Mouse (Mus musculus) liver, embryonic 11.5 days (tissue): ENCODE measurements around the gene Ccdc82. TPM values are rescaled to one million over a fixed set of nuclear protein-coding genes. Genes with fewer than 3 reads are reported as not detected.

ENCODE experiments used
- ATAC-seq: fragments of 200-750 bp; cut with Nextera tagmentation; replicated peaks from 2 replicates; pipeline ENCODE4 v1.8.0; 2017; ENCODE audit warnings: moderate number of reproducible peaks, mild to moderate bottlenecking, moderate TSS enrichment, moderate library complexity; ENCODE audit not compliant: low FRiP score
- DNase-seq: peaks from one replicate; pipeline ENCODE4 v3.0.0-alpha.2; 2017; ENCODE audit warnings: low spot score
- H3K27ac ChIP-seq: fragments of 300-500 bp; sonication (generic); 2 replicates; pipeline ENCODE4 v1.5.1; 2014; ENCODE audit warnings: mild to moderate bottlenecking, low read depth, low read length, control low read depth
- H3K27me3 ChIP-seq: fragments of 300-500 bp; sonication (generic); replicated peaks from 2 replicates; pipeline ENCODE4 v1.6.1; 2014; ENCODE audit warnings: low read length, mixed read lengths; ENCODE audit not compliant: control insufficient read depth, insufficient read depth
- H3K36me3 ChIP-seq: fragments of 300-500 bp; sonication (generic); 2 replicates; pipeline ENCODE4 v1.6.1; 2014; ENCODE audit warnings: mild to moderate bottlenecking, low read length, moderate library complexity, mixed read lengths; ENCODE audit not compliant: control insufficient read depth, insufficient read depth
- H3K4me1 ChIP-seq: fragments of 300-500 bp; sonication (generic); replicated peaks from 2 replicates; pipeline ENCODE4 v1.6.1; 2014; ENCODE audit warnings: low read length, mixed read lengths; ENCODE audit not compliant: control insufficient read depth, insufficient read depth
- H3K4me2 ChIP-seq: fragments of 300-500 bp; sonication (generic); 2 replicates; pipeline ENCODE4 v1.6.1; 2014; ENCODE audit warnings: mild to moderate bottlenecking, control low read depth, moderate library complexity
- H3K4me3 ChIP-seq: fragments of 300-500 bp; sonication (generic); 2 replicates; pipeline ENCODE4 v1.5.1; 2014; ENCODE audit warnings: low read depth, low read length, control low read depth
- H3K9ac ChIP-seq: fragments of 300-500 bp; sonication (generic); 2 replicates; pipeline ENCODE4 v1.6.1; 2014; ENCODE audit warnings: low read depth, low read length, control low read depth
- H3K9me3 ChIP-seq: fragments of 300-500 bp; sonication (generic); 2 replicates; pipeline ENCODE4 v1.6.1; 2016; ENCODE audit warnings: low read length, inconsistent platforms, mixed read lengths; ENCODE audit not compliant: control insufficient read depth
- WGBS: fragments of 180-500 bp; shearing (Covaris S2); extraction: QIAGEN DNeasy Blood & Tissue Kit; methylation state at CpG from one replicate; pipeline ENCODE4 v1.1.7; 2014; 5-methylcytosine and 5-hydroxymethylcytosine counted together
- polyA plus RNA-seq: library from polyadenylated mRNA; unstranded; fragments of >200 nt; fragmentation: Nextera tagmentation; extraction: Ambion mirVana; gene quantifications from 2 replicates; pipeline ENCODE4 v1.2.1, GENCODE M21; 2014

Ccdc82 gene
- polyA plus RNA-seq, 1 experiment from 2014 or later, result 15.1 TPM

DNA sequence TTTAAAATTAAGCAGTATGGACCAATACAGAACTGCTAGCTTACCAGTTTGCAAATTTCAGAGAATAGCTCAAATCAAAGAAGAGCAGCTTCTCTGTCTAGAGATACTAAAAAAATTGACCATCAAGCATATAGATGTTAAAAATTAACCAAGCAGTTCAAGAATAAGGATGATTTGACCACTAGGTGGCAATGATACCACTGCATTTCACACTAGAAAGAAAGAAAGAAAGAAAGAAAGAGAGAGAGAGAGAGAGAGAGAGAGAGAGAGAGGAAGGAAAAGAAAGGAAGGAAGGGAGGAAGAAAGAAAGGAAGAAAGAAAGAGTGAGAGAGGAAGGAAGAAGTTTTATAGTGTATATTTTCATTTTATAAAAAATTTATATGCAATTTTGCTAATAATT lies 4.4 kb upstream of the Ccdc82 start:
- Histone ChIP-seq H3K27me3 (no peaks in the 10 kb centered on the region), H3K27ac (no peak overlapping the region), H3K4me3 (no peak overlapping the region), H3K4me1 (peaks cover 11% of the 10 kb centered on the region; the same call in 1 of the 2 replicates), H3K4me2 (no peak overlapping the region), H3K9ac (no peak overlapping the region), H3K9me3 (no peaks in the 10 kb centered on the region), H3K36me3 (no peaks in the 10 kb centered on the region)
- no peak for ATAC-seq
- DNase-seq, result no peak

DNA sequence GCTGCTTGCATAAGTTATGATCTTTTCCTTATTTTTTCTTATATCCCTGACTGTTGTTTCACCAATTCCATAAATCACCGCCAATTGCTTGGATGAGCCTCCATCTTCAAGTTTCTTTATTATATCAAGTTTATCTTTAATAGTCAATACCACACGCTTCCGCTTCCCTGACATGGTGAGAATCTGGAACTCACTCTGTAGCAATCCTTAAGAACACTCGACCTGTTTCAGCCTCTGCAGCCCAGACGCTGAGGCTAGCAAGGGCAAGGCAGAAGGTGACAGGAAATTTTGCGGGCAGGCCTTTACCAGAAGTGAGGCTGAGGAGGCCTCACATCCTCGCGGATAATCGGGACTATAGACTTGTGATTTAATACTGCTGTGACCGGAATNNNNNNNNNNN lies 1.3 kb upstream of the Ccdc82 start, which contains the start of gene Jrkl:
TSS of gene Jrkl (minus strand) at position 349 of the 400 bp plus-strand sequence.
- Histone ChIP-seq H3K4me3 (peak within 1 kb of the TSS; percentile 62), H3K4me1 (peaks cover 11% of the 10 kb centered on the region; the same call in 1 of the 2 replicates), H3K9me3 (no peaks in the 10 kb centered on the region), H3K9ac (peak within 1 kb of the TSS; percentile 49; the same call in 1 of the 2 replicates), H3K27ac (no peak within 1 kb of the TSS), H3K27me3 (no peaks in the 10 kb centered on the region), H3K4me2 (peak within 1 kb of the TSS; percentile 81), H3K36me3 (no peaks in the 10 kb centered on the region)
- DNase-seq (no peak), ATAC-seq (no peak)
- 4% methylated on average over 10 of the region's 10 CpGs for WGBS

DNA sequence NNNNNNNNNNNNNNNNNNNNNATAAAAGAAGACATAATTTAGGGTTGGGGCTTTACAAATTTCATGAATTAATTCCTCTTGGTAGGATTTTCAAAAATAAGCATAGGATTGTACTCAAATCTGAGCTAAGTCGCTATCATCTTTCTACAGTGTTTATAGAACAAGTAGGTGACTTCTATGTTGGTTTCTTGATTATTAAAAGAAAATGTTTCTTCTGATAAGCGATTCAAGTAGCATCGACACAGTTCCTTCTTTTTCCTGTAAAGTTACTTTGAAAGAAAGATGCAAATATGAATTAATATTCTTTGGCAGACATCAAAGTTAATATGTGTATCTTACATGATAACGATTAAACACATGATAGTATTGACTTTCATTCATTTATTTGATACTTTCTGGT lies 1.3 kb downstream of the Ccdc82 start:
- ATAC-seq, result no peak
- H3K4me2 ChIP-seq, result peak overlapping the region; percentile 77
- DNase-seq, result no peak
- H3K9me3 ChIP-seq, result no peaks in the 10 kb centered on the region
- no peaks in the 10 kb centered on the region for H3K27me3 ChIP-seq
- H3K4me3 ChIP-seq, result peak overlapping the region; percentile 74; the same call in 1 of the 2 replicates
- H3K9ac ChIP-seq, result no peak overlapping the region
- no peak overlapping the region for H3K27ac ChIP-seq
- H3K36me3 ChIP-seq, result no peaks in the 10 kb centered on the region
- WGBS, result 87% methylated on average over 4 of the region's 4 CpGs
- H3K4me1 ChIP-seq, result peaks cover 11% of the 10 kb centered on the region; the same call in 1 of the 2 replicates

DNA sequence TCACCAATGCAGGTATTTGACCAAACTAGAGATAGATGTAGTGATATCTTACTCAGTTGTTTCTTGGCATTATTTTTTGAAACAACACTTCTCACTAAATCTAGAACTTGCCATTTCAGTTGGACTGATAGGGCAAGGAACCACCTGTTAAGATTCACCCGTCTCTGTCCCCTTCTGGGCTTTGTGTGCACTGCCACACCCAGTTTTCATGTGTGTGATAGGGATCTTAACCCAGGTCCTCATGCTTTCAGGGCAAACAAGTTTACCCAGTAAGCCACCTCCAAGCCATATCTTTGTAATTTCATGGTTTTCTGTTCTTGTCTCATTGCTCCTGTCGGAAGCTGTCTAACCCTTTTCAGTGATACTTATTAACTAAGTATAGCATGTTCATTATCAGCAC lies 4.5 kb downstream of the Ccdc82 start:
- H3K4me2 ChIP-seq, result no peak overlapping the region
- no peak overlapping the region for H3K9ac ChIP-seq
- no peaks in the 10 kb centered on the region for H3K9me3 ChIP-seq
- H3K4me1 ChIP-seq, result no peaks in the 10 kb centered on the region; the same call in 1 of the 2 replicates
- no peaks in the 10 kb centered on the region for H3K27me3 ChIP-seq
- no peak overlapping the region for H3K27ac ChIP-seq
- ATAC-seq (no peak), DNase-seq (no peak)
- H3K36me3 ChIP-seq, result no peaks in the 10 kb centered on the region
- WGBS, result 60% methylated on average over 2 of the region's 2 CpGs
- no peak overlapping the region for H3K4me3 ChIP-seq

DNA sequence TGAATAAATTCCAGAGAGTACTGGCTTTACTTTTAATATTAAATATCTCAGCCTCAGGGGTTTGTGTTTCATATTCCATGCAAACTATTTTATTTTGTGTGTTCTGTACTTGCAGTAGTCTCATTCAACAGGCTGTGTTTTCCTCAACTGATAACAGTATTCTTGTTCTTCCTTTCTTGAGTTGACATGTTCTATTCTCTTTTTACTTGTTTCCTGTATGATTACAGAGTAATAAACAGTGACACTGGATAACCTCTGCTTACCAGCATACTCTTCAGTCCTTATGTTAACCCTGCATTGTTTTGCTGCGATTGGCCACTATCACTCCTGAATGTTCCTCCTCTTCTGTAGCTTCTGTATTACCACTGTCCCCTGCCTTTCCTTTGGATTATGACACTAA lies 10.0 kb downstream of the Ccdc82 start:
- ATAC-seq (no peak), DNase-seq (no peak)
- H3K4me1 ChIP-seq, result no peaks in the 10 kb centered on the region
- H3K9me3 ChIP-seq, result no peaks in the 10 kb centered on the region
- no peak overlapping the region for H3K27ac ChIP-seq
- H3K9ac ChIP-seq, result no peak overlapping the region
- H3K4me2 ChIP-seq, result no peak overlapping the region
- no peaks in the 10 kb centered on the region for H3K36me3 ChIP-seq
- WGBS, result 91% methylated on average over 1 of the region's 1 CpGs
- no peaks in the 10 kb centered on the region for H3K27me3 ChIP-seq
- no peak overlapping the region for H3K4me3 ChIP-seq

DNA sequence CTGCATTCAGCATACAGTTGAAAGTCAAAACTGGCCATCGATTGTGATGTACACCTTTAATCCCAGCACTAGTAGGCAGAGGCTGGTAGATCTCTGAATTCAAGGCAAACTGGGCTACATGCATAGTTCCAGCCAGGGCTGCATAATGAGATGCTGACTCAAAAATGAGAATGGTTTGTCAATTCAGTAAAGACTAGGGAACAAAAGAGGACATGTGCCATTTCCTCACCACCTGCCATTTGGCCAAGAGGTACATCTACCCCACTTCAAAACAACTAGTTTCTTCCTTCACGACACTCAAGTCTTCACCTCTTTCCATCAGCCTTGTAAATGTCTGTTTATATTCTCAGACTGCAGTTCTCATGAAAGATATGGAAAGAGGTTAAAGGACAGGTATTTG lies 11.4 kb downstream of the Ccdc82 start:
- no peak overlapping the region for H3K4me2 ChIP-seq
- H3K4me1 ChIP-seq, result no peaks in the 10 kb centered on the region
- H3K36me3 ChIP-seq, result no peaks in the 10 kb centered on the region
- H3K9ac ChIP-seq, result no peak overlapping the region
- ATAC-seq (no peak), DNase-seq (no peak)
- H3K9me3 ChIP-seq, result no peaks in the 10 kb centered on the region
- no peak overlapping the region for H3K27ac ChIP-seq
- H3K27me3 ChIP-seq, result no peaks in the 10 kb centered on the region
- 88% methylated on average over 2 of the region's 2 CpGs for WGBS
- no peak overlapping the region for H3K4me3 ChIP-seq

DNA sequence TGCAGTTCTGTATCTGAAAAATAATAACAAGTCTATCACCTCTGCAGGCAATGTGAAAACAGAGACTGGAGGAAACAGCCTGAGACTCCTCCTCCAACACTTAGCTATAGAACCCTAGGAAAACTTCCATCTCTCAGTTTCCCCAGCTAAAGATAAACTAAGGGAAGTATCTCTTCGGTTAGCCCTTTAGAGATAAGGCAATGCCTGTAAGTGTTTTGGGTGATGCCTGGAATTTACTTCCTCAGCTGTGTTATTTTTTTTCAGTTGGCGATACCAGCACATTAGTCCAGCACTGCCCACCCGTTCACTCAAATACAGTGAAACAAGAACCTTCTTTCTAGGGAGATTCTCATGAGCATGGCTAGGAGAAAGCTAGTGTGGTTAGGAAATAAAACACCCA lies 14.2 kb downstream of the Ccdc82 start:
- H3K27me3 ChIP-seq, result no peaks in the 10 kb centered on the region
- H3K4me2 ChIP-seq, result no peak overlapping the region
- H3K4me3 ChIP-seq, result no peak overlapping the region
- ATAC-seq, result no peak
- DNase-seq, result no peak
- no peak overlapping the region for H3K9ac ChIP-seq
- no peaks in the 10 kb centered on the region for H3K4me1 ChIP-seq
- H3K36me3 ChIP-seq, result no peaks in the 10 kb centered on the region
- H3K27ac ChIP-seq, result no peak overlapping the region
- 35% methylated on average over 3 of the region's 3 CpGs for WGBS
- no peaks in the 10 kb centered on the region for H3K9me3 ChIP-seq

DNA sequence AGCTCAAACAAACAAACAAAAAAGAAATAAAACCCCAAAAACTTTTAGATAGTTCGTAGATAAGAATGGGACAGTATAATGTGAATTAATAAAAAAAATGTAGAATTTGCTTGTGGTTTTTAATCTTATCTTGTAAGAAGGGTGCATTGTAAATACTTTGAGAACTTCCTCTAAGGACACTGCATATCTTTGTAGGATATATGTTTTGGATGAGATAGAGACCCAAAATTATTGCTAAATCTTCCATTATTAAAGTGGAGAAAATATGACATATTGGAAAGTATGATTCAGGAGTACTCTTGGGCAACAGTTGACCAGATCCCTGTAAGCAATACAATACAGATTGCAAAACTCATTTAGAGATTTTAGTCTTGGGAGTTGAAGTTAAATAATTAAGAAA lies 26.5 kb downstream of the Ccdc82 start:
- Histone ChIP-seq H3K9me3 (no peaks in the 10 kb centered on the region), H3K4me3 (no peak overlapping the region), H3K4me2 (no peak overlapping the region), H3K27me3 (no peaks in the 10 kb centered on the region), H3K36me3 (no peaks in the 10 kb centered on the region), H3K27ac (no peak overlapping the region), H3K4me1 (no peaks in the 10 kb centered on the region), H3K9ac (no peak overlapping the region)
- no peak for DNase-seq
- WGBS, result 95% methylated on average over 1 of the region's 1 CpGs
- ATAC-seq, result no peak

DNA sequence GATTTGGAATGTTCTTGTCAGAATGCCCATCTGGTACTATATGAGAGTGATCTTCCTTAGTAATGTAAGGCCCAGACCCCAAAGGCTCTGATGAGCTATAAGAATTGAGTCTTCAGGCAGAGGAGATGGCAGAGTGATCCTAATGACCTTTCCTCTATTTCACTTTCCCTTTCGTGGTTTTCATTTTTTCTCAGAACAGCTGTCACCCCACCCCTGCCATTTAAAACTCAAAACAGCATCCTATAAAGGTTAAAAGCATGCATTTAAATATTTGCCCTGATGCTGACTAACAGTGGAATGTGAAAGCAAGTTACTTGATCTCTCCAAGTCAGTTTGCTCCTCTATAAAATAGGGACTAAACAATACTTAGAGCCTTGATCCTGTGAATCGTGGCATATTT lies 40.7 kb downstream of the Ccdc82 start:
- no peaks in the 10 kb centered on the region for H3K36me3 ChIP-seq
- no peaks in the 10 kb centered on the region for H3K9me3 ChIP-seq
- DNase-seq, result no peak
- no peak overlapping the region for H3K4me3 ChIP-seq
- no peak overlapping the region for H3K9ac ChIP-seq
- H3K27me3 ChIP-seq, result no peaks in the 10 kb centered on the region
- H3K4me1 ChIP-seq, result no peaks in the 10 kb centered on the region
- no peak overlapping the region for H3K4me2 ChIP-seq
- 77% methylated on average over 2 of the region's 2 CpGs for WGBS
- no peak for ATAC-seq
- no peak overlapping the region for H3K27ac ChIP-seq
